Mouse (Mus musculus) bone marrow macrophage, adult 2 months (primary cell): Measurements from ENCODE around the gene Med24.

Experiments used
- CTCF ChIP-seq: IDR thresholded peaks from 2 replicates; pipeline ENCODE4 v1.5.1; 2012; ENCODE audit warnings: low read depth, mild to moderate bottlenecking, low read length, moderate library complexity
- POLR2A ChIP-seq: IDR thresholded peaks from 2 replicates; pipeline ENCODE4 v1.6.1; 2012; ENCODE audit warnings: mild to moderate bottlenecking, low read depth, low read length, borderline replicate concordance

- TF ChIP-seq POLR2A, result no peak
- TF ChIP-seq CTCF, result no peak
Measured at GRCm38 (mm10) chr11:98708282-98708956, 20.8 kb downstream of the Med24 start.
